Mouse (Mus musculus) brain, embryonic 14.5 days (tissue): ENCODE results near the gene Zfp292.

Experiments
- CTCF ChIP-seq: fragments of 200-500 bp; IDR thresholded peaks from 2 replicates; pipeline ENCODE4 v1.5.1; 2012; ENCODE audit warnings: inconsistent platforms, mild to moderate bottlenecking, moderate library complexity, borderline replicate concordance; ENCODE audit not compliant: insufficient read depth, insufficient read length; ENCODE audit errors: extremely low read depth
- POLR2A ChIP-seq: fragments of 200-500 bp; IDR thresholded peaks from 2 replicates; pipeline ENCODE4 v1.6.1; 2012; ENCODE audit warnings: mild to moderate bottlenecking, inconsistent platforms, borderline replicate concordance; ENCODE audit not compliant: poor library complexity, insufficient read depth, insufficient read length, severe bottlenecking; ENCODE audit errors: extremely low read depth

- TF ChIP-seq CTCF = no peak
- no peak for TF ChIP-seq POLR2A
These were observed 34.6 kb upstream of the Zfp292 start for GRCm38 (mm10) chr4:34917400-34917799.
